Mouse (Mus musculus): ENCODE measurements around the gene Ablim2. TPM values are rescaled to one million over a fixed set of nuclear protein-coding genes. Genes with fewer than 3 reads are reported as not detected.
A peak's percentile ranks its signal among the peaks of the same experiment; 100 is the strongest.

The Ablim2 gene
- polyA plus RNA-seq, 1 experiment from 2014 or later, result 5.7 TPM

DNA sequence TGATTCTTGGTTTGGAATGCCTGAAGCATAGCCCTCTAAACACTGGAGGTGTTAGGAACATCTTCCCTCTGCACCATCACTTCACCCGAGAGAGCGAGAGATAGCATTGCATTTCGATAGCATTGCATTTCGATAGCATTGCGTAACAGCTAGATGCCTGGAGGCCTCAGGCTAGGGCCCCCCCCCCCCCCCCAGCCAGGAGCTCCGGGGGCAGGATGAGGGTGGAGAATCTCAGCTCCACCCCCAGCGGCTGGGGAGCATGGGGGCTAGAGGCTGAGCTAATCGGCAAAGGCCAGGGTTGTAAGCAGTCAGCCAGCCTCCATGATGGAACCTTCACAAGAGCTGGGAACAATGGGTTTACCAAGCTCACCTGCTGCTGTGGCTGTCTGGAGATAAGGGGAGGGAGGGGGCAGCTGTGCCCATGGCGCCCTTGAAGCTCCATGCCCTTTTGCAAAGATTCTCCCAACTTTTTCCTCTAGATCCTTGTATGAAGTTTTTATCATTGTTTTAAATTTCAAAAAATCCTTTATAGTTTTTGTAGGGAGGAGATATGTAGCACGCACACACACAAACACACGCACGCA is 143.6 kb downstream of the Ablim2 start:
- Histone ChIP-seq H3K27ac (ENCODE audit: low read length) (peak overlapping the region; percentile 31; the same call in 1 of the 2 replicates), H3K36me3 (ENCODE audit: control insufficient read depth, insufficient read depth, low read length) (no peaks in the 10 kb centered on the region), H3K4me1 (ENCODE audit: control insufficient read depth, insufficient read depth, low read length) (peaks cover 32% of the 10 kb centered on the region), H3K9me3 (ENCODE audit: control insufficient read depth, low read length) (no peaks in the 10 kb centered on the region), H3K9ac (ENCODE audit: low read depth, low read length) (no peak overlapping the region), H3K4me2 (ENCODE audit: low read depth, low read length) (peak overlapping the region; percentile 28; the same call in 1 of the 2 replicates), H3K4me3 (ENCODE audit: low read length) (no peak overlapping the region), H3K27me3 (replicated peaks; ENCODE audit: control insufficient read depth, insufficient read depth, low read length) (no peaks in the 10 kb centered on the region)
- WGBS, result 35% methylated on average over 12 of the region's 12 CpGs
- peak; percentile 63 for ATAC-seq

DNA sequence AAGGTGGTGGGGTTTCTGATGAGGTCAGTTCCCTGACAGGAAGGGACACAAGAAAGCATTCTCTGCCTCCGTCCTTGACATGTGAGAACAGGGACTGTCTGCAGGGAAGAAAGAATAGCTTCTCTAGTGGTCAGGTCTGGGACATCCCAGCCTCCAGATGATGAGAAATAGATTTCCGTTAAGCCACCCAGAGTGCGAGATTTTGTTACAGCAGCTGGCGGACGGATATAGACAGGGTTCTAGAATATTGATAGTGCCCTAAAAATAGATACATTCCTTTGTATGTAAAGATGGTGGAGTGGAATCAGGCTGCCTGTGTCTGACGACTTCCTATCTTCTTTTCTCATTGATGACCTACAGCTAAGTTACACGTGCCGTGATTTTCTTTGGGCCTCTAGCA is 145.8 kb downstream of the Ablim2 start:
- peaks cover 48% of the 10 kb centered on the region for H3K4me1 ChIP-seq (ENCODE audit: control insufficient read depth, insufficient read depth, low read length)
- no peak overlapping the region for H3K4me2 ChIP-seq (ENCODE audit: low read depth, low read length)
- H3K27ac ChIP-seq (ENCODE audit: low read length), result no peak overlapping the region
- H3K27me3 ChIP-seq (replicated peaks; ENCODE audit: control insufficient read depth, insufficient read depth, low read length), result no peaks in the 10 kb centered on the region
- no peak overlapping the region for H3K9ac ChIP-seq (ENCODE audit: low read depth, low read length)
- no peak for ATAC-seq
- no peaks in the 10 kb centered on the region for H3K36me3 ChIP-seq (ENCODE audit: control insufficient read depth, insufficient read depth, low read length)
- 54% methylated on average over 8 of the region's 8 CpGs for WGBS
- no peaks in the 10 kb centered on the region for H3K9me3 ChIP-seq (ENCODE audit: control insufficient read depth, low read length)
- no peak overlapping the region for H3K4me3 ChIP-seq (ENCODE audit: low read length)

DNA sequence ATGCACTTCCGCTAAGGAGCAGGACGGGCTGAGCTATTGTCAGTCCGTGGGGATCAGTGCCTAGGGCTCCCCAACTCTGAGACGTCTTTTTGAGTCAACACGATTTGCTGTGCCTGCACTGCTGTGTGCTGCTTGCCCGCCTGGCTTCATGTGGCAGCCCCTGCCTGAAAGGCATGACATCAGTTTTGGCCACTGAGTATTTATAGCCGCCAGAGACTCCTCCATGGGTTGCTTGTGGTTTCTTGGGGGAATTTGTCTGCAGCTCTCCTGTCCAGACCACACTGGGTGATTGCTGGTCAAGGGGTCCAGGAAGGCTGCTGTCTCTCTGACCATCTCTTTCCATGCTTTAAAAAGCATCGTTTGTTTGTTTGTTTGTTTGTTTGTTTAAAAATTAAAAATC is 147.6 kb downstream of the Ablim2 start:
- 53% methylated on average over 8 of the region's 8 CpGs for WGBS
- Histone ChIP-seq H3K4me1 (ENCODE audit: control insufficient read depth, insufficient read depth, low read length) (peaks cover 48% of the 10 kb centered on the region), H3K27me3 (replicated peaks; ENCODE audit: control insufficient read depth, insufficient read depth, low read length) (no peaks in the 10 kb centered on the region), H3K9me3 (ENCODE audit: control insufficient read depth, low read length) (no peaks in the 10 kb centered on the region), H3K9ac (ENCODE audit: low read depth, low read length) (no peak overlapping the region), H3K4me2 (ENCODE audit: low read depth, low read length) (no peak overlapping the region), H3K36me3 (ENCODE audit: control insufficient read depth, insufficient read depth, low read length) (no peaks in the 10 kb centered on the region), H3K27ac (ENCODE audit: low read length) (no peak overlapping the region), H3K4me3 (ENCODE audit: low read length) (no peak overlapping the region)
- no peak for ATAC-seq

DNA sequence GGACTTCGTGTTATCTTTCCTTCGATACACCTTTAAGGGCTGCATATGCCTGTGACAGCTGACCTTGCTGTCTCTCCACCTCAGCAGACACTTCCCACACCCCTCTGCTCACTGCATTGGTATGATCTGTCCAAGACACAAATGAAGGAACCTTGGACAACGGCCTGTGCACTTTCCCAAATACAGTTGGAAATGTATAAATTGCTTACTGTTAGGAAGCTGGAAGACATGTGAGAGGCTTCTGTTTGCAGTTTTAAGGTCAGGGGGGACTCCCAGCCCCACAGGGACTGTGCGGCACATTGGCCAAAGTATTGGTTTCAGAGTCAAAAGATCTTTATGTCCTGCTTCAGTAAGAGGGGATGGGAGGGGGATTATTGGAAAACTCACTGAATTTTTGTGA is 149.4 kb downstream of the Ablim2 start:
- no peak for ATAC-seq
- no peak overlapping the region for H3K4me3 ChIP-seq (ENCODE audit: low read length)
- H3K4me1 ChIP-seq (ENCODE audit: control insufficient read depth, insufficient read depth, low read length), result peaks cover 37% of the 10 kb centered on the region
- no peaks in the 10 kb centered on the region for H3K36me3 ChIP-seq (ENCODE audit: control insufficient read depth, insufficient read depth, low read length)
- no peaks in the 10 kb centered on the region for H3K9me3 ChIP-seq (ENCODE audit: control insufficient read depth, low read length)
- 57% methylated on average over 4 of the region's 4 CpGs for WGBS
- no peak overlapping the region for H3K4me2 ChIP-seq (ENCODE audit: low read depth, low read length)
- H3K27me3 ChIP-seq (replicated peaks; ENCODE audit: control insufficient read depth, insufficient read depth, low read length), result no peaks in the 10 kb centered on the region
- no peak overlapping the region for H3K27ac ChIP-seq (ENCODE audit: low read length)
- H3K9ac ChIP-seq (ENCODE audit: low read depth, low read length), result no peak overlapping the region

DNA sequence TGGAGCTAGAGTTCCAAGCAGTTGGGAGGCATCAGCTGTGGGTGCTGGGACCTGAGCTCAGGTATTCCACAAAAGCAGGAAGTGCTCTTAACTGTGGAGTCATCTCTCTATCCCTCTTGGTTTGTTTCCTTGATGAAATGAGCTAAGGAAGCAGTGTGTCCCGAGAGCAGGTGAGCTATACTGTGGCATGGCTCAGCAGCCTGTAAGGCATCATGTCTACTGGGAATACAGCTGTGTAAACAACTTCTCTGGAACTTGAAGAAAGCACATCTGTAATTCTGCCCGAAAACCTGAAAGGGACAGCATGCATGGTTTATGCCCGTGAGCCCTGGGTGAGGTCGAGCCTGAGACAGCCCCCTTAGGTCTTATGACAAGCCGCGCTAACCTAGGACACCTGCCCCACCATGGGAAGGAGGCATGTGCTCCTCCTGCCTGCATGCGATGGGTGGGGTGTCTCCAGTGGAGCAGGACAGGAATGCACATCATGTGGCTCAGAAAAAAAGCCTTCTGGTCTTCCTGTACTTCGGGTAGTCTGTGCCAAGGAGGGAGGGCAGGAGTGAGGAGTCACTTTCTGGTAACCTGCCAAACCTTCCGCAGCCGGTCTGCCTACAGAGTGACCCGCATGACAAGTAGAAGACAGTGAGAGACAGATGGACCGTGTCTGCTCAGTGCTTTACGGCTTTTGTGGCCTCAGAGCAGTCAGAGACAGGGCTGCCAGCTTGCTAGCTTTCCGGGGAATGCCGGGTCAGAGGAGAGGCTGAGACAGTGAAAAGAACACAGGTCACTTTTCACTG is 150.2 kb downstream of the Ablim2 start:
- Histone ChIP-seq H3K4me2 (ENCODE audit: low read depth, low read length) (0 out of 2 replicates have a peak overlapping the region, but pooled peaks have one; percentile 8), H3K4me1 (ENCODE audit: control insufficient read depth, insufficient read depth, low read length) (peaks cover 36% of the 10 kb centered on the region), H3K36me3 (ENCODE audit: control insufficient read depth, insufficient read depth, low read length) (no peaks in the 10 kb centered on the region), H3K9me3 (ENCODE audit: control insufficient read depth, low read length) (no peaks in the 10 kb centered on the region), H3K27ac (ENCODE audit: low read length) (peak overlapping the region; percentile 42), H3K27me3 (replicated peaks; ENCODE audit: control insufficient read depth, insufficient read depth, low read length) (no peaks in the 10 kb centered on the region), H3K9ac (ENCODE audit: low read depth, low read length) (no peak overlapping the region), H3K4me3 (ENCODE audit: low read length) (no peak overlapping the region)
- WGBS, result 28% methylated on average over 15 of the region's 15 CpGs
- peak; percentile 60 for ATAC-seq

DNA sequence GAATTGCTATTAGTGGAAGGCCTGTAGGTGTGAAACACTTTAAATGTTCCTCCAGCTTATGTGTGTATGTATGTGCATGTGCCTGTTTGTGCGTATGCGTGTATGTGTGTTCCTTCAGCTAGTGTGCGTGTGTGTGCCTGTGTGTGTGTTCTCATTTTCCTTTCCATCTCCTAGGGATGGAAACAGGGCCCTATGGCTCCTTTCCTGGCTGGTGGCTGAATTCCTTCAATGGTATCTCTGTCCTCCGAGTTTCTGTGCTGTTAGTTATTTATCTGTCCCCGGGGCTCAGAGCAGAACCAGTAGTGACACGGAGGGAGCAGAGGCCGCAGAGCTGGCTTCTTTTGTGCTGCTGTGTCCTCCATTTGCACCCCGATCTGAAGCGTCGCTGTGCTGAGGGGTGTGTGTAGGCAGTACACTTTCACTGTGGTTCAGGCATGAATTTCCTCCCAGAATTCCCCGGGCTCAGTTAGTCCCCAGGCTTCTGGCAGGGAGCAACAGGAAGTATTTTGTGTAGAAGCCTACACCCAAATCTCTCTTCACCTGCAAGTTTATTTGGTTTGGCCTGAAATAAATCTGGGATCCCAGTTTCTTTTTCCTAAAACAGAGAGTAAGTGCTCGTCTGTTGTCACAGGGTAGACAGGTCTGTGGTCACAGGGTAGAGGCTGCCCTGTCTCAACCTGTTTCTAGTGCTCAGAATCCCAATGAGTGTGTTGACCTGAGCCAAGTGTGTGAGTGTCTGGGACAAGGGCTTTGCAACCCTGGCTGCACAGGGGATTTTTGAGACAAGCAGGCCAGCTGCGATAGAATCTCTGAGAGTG is 151.2 kb downstream of the Ablim2 start:
- Histone ChIP-seq H3K4me1 (ENCODE audit: control insufficient read depth, insufficient read depth, low read length) (peaks cover 29% of the 10 kb centered on the region), H3K4me3 (ENCODE audit: low read length) (no peak overlapping the region), H3K9ac (ENCODE audit: low read depth, low read length) (no peak overlapping the region), H3K27me3 (replicated peaks; ENCODE audit: control insufficient read depth, insufficient read depth, low read length) (no peaks in the 10 kb centered on the region), H3K9me3 (ENCODE audit: control insufficient read depth, low read length) (no peaks in the 10 kb centered on the region), H3K4me2 (ENCODE audit: low read depth, low read length) (no peak overlapping the region), H3K36me3 (ENCODE audit: control insufficient read depth, insufficient read depth, low read length) (no peaks in the 10 kb centered on the region), H3K27ac (ENCODE audit: low read length) (peak overlapping the region; percentile 51)
- ATAC-seq, result no peak
- WGBS, result 53% methylated on average over 13 of the region's 13 CpGs

DNA sequence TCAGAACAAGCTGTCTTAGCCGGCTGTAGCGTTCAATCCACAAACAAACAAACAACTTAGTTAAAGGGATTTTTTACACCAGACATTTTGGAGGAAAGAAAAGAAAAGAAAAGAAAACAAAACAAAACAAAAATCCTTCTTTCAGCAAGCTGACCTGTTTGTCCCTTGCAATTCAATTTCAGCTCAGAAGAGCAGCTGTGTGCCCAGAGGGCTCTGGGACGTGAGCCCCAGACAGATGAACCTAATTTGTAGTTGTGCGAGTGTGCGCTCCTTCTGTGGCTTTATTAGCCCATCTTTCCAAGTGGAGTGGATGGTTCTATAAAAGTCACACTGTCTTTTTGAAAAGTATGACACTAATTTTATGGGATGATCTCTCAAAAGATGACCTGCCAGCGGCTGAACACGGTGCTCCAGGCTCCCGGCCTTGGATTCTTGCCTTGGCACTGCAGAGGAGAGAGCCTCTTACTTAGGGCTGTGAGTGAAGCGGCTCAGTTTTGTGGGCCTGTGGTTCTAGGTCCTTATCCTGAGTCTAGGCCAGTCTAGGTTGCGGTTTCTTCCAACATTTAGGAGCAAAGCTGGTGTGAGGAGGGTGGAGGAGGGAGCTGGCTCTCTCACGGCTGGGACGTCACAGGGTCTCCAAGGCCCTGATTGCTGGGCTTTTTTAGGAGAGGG is 158.1 kb downstream of the Ablim2 start:
- 77% methylated on average over 12 of the region's 12 CpGs for WGBS
- ATAC-seq, result no peak
- Histone ChIP-seq H3K4me3 (ENCODE audit: low read length) (no peak overlapping the region), H3K27ac (ENCODE audit: low read length) (no peak overlapping the region), H3K36me3 (ENCODE audit: control insufficient read depth, insufficient read depth, low read length) (no peaks in the 10 kb centered on the region), H3K9ac (ENCODE audit: low read depth, low read length) (no peak overlapping the region), H3K27me3 (replicated peaks; ENCODE audit: control insufficient read depth, insufficient read depth, low read length) (no peaks in the 10 kb centered on the region), H3K9me3 (ENCODE audit: control insufficient read depth, low read length) (no peaks in the 10 kb centered on the region), H3K4me2 (ENCODE audit: low read depth, low read length) (no peak overlapping the region), H3K4me1 (ENCODE audit: control insufficient read depth, insufficient read depth, low read length) (peaks cover 34% of the 10 kb centered on the region)

DNA sequence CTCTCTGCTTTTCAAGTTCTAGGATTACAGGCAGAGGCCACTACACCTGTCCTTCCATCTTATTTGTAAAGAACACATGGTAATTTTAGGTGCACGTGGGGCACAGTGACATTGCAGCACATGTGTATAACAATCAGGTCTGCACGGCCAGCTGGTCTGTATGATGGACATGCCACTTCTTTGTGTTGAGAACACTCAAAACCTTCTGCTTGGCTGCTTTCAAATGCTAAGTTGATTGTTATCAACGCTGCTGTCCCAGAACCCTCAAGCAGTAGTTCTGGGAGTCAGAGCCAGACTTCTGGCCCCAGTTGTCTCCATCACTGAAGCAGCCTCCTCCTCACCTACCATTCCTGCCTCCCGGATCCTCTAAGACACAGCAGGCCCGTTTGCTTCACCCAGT is 159.0 kb downstream of the Ablim2 start:
- ATAC-seq, result no peak
- Histone ChIP-seq H3K4me1 (ENCODE audit: control insufficient read depth, insufficient read depth, low read length) (peaks cover 43% of the 10 kb centered on the region), H3K9me3 (ENCODE audit: control insufficient read depth, low read length) (no peaks in the 10 kb centered on the region), H3K9ac (ENCODE audit: low read depth, low read length) (no peak overlapping the region), H3K27ac (ENCODE audit: low read length) (no peak overlapping the region), H3K36me3 (ENCODE audit: control insufficient read depth, insufficient read depth, low read length) (no peaks in the 10 kb centered on the region), H3K27me3 (replicated peaks; ENCODE audit: control insufficient read depth, insufficient read depth, low read length) (no peaks in the 10 kb centered on the region), H3K4me3 (ENCODE audit: low read length) (no peak overlapping the region), H3K4me2 (ENCODE audit: low read depth, low read length) (no peak overlapping the region)
- WGBS, result 71% methylated on average over 5 of the region's 5 CpGs

DNA sequence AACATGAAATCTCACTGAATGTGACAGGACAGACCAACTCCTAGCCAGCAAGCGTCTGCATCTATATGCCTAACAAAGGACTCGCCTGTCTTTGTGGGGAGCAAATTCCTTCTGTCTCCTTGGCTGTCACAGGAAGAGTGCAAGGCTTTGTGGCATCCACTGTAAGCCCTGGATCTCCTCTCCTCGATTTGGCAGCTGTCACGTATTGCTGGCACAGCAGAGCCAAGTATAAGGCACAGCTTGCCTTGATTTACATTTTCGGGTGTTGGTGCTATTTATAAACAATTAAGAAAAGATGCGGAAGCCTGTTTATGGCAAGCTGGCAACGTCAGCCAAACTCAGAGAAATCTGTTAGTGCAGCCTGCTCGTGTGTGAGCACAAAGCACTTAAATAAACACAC is 160.7 kb downstream of the Ablim2 start:
- 0 out of 2 replicates have a peak overlapping the region, but pooled peaks have one; percentile 18 for H3K9ac ChIP-seq (ENCODE audit: low read depth, low read length)
- H3K27me3 ChIP-seq (replicated peaks; ENCODE audit: control insufficient read depth, insufficient read depth, low read length), result no peaks in the 10 kb centered on the region
- H3K9me3 ChIP-seq (ENCODE audit: control insufficient read depth, low read length), result no peaks in the 10 kb centered on the region
- H3K4me3 ChIP-seq (ENCODE audit: low read length), result no peak overlapping the region
- 29% methylated on average over 8 of the region's 8 CpGs for WGBS
- H3K27ac ChIP-seq (ENCODE audit: low read length), result peak overlapping the region; percentile 64
- H3K4me1 ChIP-seq (ENCODE audit: control insufficient read depth, insufficient read depth, low read length), result peaks cover 60% of the 10 kb centered on the region
- no peaks in the 10 kb centered on the region for H3K36me3 ChIP-seq (ENCODE audit: control insufficient read depth, insufficient read depth, low read length)
- ATAC-seq, result no peak
- H3K4me2 ChIP-seq (ENCODE audit: low read depth, low read length), result no peak overlapping the region

All from intestine, embryonic 16.5 days (tissue).